Mouse (Mus musculus): ENCODE results near the gene Clock.

- no peak for TF ChIP-seq CTCF (IDR thresholded peaks at IDR 0.05; ENCODE audit: control insufficient read depth, insufficient read depth, insufficient replicate concordance, low read depth, low read length)
- TF ChIP-seq POLR2A (IDR thresholded peaks at IDR 0.05; ENCODE audit: control insufficient read depth, low read depth, low read length), result no peak
Measured at GRCm38 (mm10) chr5:76304452-76305341, at the start of gene Clock.

Measured in testis, adult 2 months (tissue).